Mouse (Mus musculus): ENCODE data around the gene Cdc7. TPM values are rescaled to one million over a fixed set of nuclear protein-coding genes. Genes with fewer than 3 reads are reported as not detected.

Gene Cdc7
- polyA plus RNA-seq, 1 experiment from 2014 or later, result 47.5 TPM

DNA sequence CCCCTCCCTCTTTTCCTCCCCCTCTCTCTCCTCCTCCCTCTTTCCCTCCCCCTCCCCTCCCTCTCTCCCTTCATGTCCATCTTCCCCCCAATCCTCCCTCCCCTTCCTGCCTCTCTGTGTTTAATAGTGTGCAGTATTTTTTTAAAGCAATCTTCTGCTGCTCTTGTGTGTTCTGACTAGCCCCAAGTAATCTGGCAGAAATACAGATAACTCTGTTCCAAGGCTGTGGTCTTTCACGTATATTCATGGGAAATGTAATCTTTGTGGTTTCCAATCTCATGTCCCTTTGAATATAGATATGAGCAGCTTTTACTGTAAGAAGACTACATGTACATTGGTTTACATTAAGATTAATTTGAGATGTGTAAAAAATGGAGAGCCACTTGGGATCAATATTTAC is 64.4 kb downstream of the Cdc7 start:
- ATAC-seq (ENCODE audit: low FRiP score), result no peak
- no peak overlapping the region for H3K27ac ChIP-seq (replicated peaks)
- H3K9ac ChIP-seq (replicated peaks), result no peak overlapping the region
- H3K4me2 ChIP-seq, result no peak overlapping the region
- H3K4me3 ChIP-seq (replicated peaks), result no peak overlapping the region
- H3K4me1 ChIP-seq, result peaks cover 15% of the 10 kb centered on the region; the same call in 1 of the 2 replicates
- H3K36me3 ChIP-seq, result no peaks in the 10 kb centered on the region
- H3K27me3 ChIP-seq (replicated peaks), result no peaks in the 10 kb centered on the region
- 56% methylated on average over 1 of the region's 1 CpGs for WGBS
- no peaks in the 10 kb centered on the region for H3K9me3 ChIP-seq (replicated peaks)

DNA sequence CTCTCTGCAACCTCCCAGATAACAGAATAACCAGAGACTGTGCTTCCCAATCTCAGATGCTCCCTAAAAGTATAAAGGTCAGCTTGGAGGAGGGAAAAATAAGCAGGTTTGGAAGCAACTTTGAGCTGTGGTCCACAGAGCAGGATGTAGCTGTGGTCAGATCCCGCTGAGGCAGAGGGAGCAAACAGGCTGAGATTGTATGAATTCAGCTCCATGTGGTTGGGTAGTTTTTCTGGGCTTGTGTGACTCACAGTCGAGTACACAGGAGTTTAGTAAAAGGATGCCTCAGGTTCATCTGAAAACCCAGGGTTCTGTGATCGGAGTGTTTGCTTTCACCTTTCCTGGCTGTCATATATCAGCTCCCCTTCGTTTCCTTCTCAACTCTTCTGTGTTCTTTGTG is 65.7 kb downstream of the Cdc7 start:
- Histone ChIP-seq H3K9ac (replicated peaks) (no peak overlapping the region), H3K9me3 (replicated peaks) (no peaks in the 10 kb centered on the region), H3K27ac (replicated peaks) (no peak overlapping the region), H3K36me3 (no peaks in the 10 kb centered on the region), H3K4me1 (0 out of 2 replicates have a peak, but pooled peaks cover 6% of the 10 kb centered on the region), H3K4me2 (no peak overlapping the region), H3K4me3 (replicated peaks) (no peak overlapping the region), H3K27me3 (replicated peaks) (no peaks in the 10 kb centered on the region)
- no peak for ATAC-seq (ENCODE audit: low FRiP score)
- 77% methylated on average over 4 of the region's 4 CpGs for WGBS

DNA sequence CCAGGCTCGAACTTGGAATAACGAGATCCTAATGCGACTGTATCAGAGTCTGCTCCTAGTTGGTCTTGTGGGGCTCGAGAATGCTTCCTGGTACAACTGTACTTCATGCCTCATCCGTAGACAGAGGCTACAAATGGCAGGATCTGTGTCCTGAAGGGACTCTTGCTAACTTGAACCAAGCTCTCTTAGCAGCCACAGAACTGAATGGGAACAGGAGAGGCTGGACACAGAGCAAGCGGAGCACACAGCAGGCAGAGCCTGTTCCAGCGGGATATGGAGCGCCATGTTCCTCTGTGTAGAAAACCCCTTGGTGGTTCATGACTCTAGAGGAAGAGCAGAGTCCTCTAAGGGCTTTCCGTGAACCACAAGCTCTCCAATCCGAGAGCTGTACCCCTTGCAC is 66.7 kb downstream of the Cdc7 start:
- peaks cover 2% of the 10 kb centered on the region; the same call in 1 of the 2 replicates for H3K4me1 ChIP-seq
- no peak; the same call in 1 of the 2 replicates for ATAC-seq (ENCODE audit: low FRiP score)
- H3K9ac ChIP-seq (replicated peaks), result no peak overlapping the region
- no peak overlapping the region for H3K4me3 ChIP-seq (replicated peaks)
- no peak overlapping the region for H3K27ac ChIP-seq (replicated peaks)
- WGBS, result 92% methylated on average over 10 of the region's 10 CpGs
- H3K36me3 ChIP-seq, result no peaks in the 10 kb centered on the region
- no peaks in the 10 kb centered on the region for H3K9me3 ChIP-seq (replicated peaks)
- H3K4me2 ChIP-seq, result no peak overlapping the region
- no peaks in the 10 kb centered on the region for H3K27me3 ChIP-seq (replicated peaks)

Other genes with a start within 250 kb of the Cdc7 start
- 4.7 and 6.8 TPM in 2 replicates for gene Hfm1, start 38.0 kb upstream of the Cdc7 start, polyA plus RNA-seq (2015; fragmentation: Nextera tagmentation; extraction: Ambion mirVana)

All from neural tube, embryonic 15.5 days (tissue).